Mouse (Mus musculus) stomach, postnatal 0 days (tissue): ENCODE measurements at regions not wholly inside any gene's neighbourhood (a gene's known extent, or its start where the extent isn't known, plus 50 kb on each side); places are given as distances from the start of the nearest gene placed in this dataset.

Experiments
- ATAC-seq: fragments of 200-750 bp; cut with Nextera tagmentation; 2 replicates; pipeline ENCODE4 v1.8.0; 2017; ENCODE audit not compliant: low FRiP score, low TSS enrichment
- DNase-seq: peaks from one replicate; pipeline ENCODE4 v3.0.0-alpha.2; 2016; ENCODE audit warnings: low spot score
- H3K27ac ChIP-seq: fragments of 300-500 bp; sonication (generic); replicated peaks from 2 replicates; pipeline ENCODE4 v1.5.1; 2014; ENCODE audit warnings: mild to moderate bottlenecking, control low read depth
- H3K27me3 ChIP-seq: fragments of 300-500 bp; sonication (generic); 2 replicates; pipeline ENCODE4 v1.6.1; 2014; ENCODE audit warnings: low read length; ENCODE audit not compliant: control insufficient read depth, insufficient read depth
- H3K36me3 ChIP-seq: fragments of 300-500 bp; sonication (generic); 2 replicates; pipeline ENCODE4 v1.6.1; 2014; ENCODE audit warnings: low read length, mixed read lengths; ENCODE audit not compliant: control insufficient read depth, insufficient read depth
- H3K4me1 ChIP-seq: fragments of 300-500 bp; sonication (generic); replicated peaks from 2 replicates; pipeline ENCODE4 v1.6.1; 2014; ENCODE audit warnings: antibody characterized with exemption; ENCODE audit not compliant: control insufficient read depth, insufficient read depth
- H3K4me2 ChIP-seq: fragments of 300-500 bp; sonication (generic); replicated peaks from 2 replicates; pipeline ENCODE4 v1.6.1; 2014; ENCODE audit warnings: low read depth, mild to moderate bottlenecking, control low read depth, moderate library complexity
- H3K4me3 ChIP-seq: fragments of 300-500 bp; sonication (generic); 2 replicates; pipeline ENCODE4 v1.5.1; 2014; ENCODE audit warnings: low read depth, low read length, control low read depth
- H3K9ac ChIP-seq: fragments of 300-500 bp; sonication (generic); 2 replicates; pipeline ENCODE4 v1.6.1; 2014; ENCODE audit warnings: mild to moderate bottlenecking, low read length, control low read depth, mixed read lengths
- H3K9me3 ChIP-seq: fragments of 300-500 bp; sonication (generic); 2 replicates; pipeline ENCODE4 v1.6.1; 2016; ENCODE audit warnings: low read length; ENCODE audit not compliant: control insufficient read depth
- CTCF ChIP-seq: IDR thresholded peaks from 2 replicates; pipeline ENCODE4 v1.5.1; 2016; ENCODE audit warnings: antibody characterized with exemption, low read depth, mild to moderate bottlenecking, moderate library complexity
- EP300 ChIP-seq: optimal IDR thresholded peaks from 2 replicates; pipeline ENCODE3; 2016; ENCODE audit warnings: antibody characterized with exemption
- WGBS: fragments of 180-500 bp; shearing (Covaris S2); extraction: QIAGEN DNeasy Blood & Tissue Kit; methylation state at CpG from one replicate; pipeline ENCODE4 v1.1.7; 2014; 5-methylcytosine and 5-hydroxymethylcytosine counted together

DNA sequence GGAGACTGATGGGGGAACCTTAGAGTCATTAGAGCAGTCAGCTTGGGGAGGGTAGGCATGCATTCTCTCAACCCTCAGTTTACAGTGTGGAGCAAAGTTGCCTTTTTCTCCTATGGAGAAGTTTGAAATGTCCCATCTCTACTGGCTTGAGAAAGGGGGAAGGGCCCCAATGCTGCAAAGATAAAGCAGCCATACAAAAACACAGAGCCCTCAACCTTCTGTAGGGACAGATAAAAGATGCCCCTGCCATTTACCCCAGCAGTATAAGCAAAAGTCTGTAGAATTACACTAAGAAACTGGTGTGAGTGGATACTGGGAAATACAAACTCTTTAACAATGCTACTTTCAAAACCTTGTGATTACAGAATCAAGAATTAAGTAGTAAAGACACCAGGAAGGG lies 71.9 kb upstream of the Tmem215 start:
- no peaks in the 10 kb centered on the region for H3K36me3 ChIP-seq
- no peak overlapping the region for H3K27ac ChIP-seq
- no peaks in the 10 kb centered on the region for H3K9me3 ChIP-seq
- H3K9ac ChIP-seq = no peak overlapping the region
- DNase-seq = no peak
- H3K4me2 ChIP-seq = no peak overlapping the region
- no peaks in the 10 kb centered on the region for H3K27me3 ChIP-seq
- H3K4me1 ChIP-seq = no peaks in the 10 kb centered on the region
- TF ChIP-seq CTCF (no peak), EP300 (no peak)
- H3K4me3 ChIP-seq = no peak overlapping the region
- no peak for ATAC-seq

GRCm38 (mm10) chr4:40390183-40390582 lies 81.8 kb upstream of the Tmem215 start:
- Histone ChIP-seq H3K4me3 (no peak overlapping the region), H3K9ac (no peak overlapping the region), H3K4me2 (no peak overlapping the region), H3K9me3 (no peaks in the 10 kb centered on the region), H3K27ac (no peak overlapping the region), H3K4me1 (no peaks in the 10 kb centered on the region), H3K27me3 (no peaks in the 10 kb centered on the region), H3K36me3 (no peaks in the 10 kb centered on the region)
- TF ChIP-seq CTCF (no peak), EP300 (no peak)
- DNase-seq = no peak
- 85% methylated on average over 1 of the region's 1 CpGs for WGBS
- ATAC-seq = no peak

DNA sequence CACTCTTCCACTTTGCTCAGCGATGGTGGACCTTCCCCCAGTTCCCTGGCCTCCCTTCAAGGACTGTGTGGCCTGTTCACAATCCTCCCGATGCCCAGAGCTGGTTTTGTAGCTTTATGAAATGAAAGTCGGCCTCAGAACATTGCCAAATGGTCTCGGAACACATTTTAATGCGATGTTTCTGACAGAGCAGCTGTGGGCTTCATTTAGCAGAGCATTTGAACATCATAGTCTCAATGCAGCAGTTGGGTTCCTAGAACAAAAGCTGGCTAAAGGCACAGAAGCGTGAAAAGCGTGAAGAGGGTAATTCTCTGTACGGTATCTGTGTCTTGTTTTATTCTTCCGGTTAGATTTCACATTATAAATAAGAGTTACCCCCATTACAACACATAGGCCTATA lies 86.7 kb upstream of the Tmem215 start:
- no peak for ATAC-seq
- Histone ChIP-seq H3K9me3 (no peaks in the 10 kb centered on the region), H3K4me2 (no peak overlapping the region), H3K27me3 (no peaks in the 10 kb centered on the region), H3K27ac (no peak overlapping the region), H3K36me3 (no peaks in the 10 kb centered on the region), H3K4me1 (no peaks in the 10 kb centered on the region), H3K4me3 (no peak overlapping the region), H3K9ac (no peak overlapping the region)
- no peak for DNase-seq
- 87% methylated on average over 9 of the region's 9 CpGs for WGBS
- TF ChIP-seq EP300 (no peak), CTCF (no peak)

DNA sequence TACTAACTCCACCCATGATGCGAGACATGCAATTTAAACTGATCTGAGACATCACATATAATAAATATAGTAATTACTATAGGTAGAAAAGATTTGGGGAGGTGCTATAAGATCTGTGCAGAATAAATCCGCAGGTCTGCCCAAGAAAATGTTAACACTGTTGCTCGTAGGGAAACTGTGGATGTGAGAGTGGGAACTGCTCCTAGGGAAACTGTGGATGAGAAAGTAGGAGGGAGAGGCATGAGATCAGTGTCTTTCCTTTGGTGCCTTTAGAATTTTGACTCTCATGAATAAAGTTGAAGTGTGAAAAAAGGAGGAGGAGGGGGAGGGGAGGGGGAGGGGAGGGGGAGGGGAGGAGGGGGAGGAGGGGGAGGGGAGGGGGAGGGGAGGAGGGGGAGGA lies 87.3 kb upstream of the Tmem215 start:
- no peak overlapping the region for H3K9ac ChIP-seq
- no peak overlapping the region for H3K4me2 ChIP-seq
- H3K36me3 ChIP-seq = no peaks in the 10 kb centered on the region
- H3K4me3 ChIP-seq = no peak overlapping the region
- no peak overlapping the region for H3K27ac ChIP-seq
- no peaks in the 10 kb centered on the region for H3K27me3 ChIP-seq
- ATAC-seq = no peak
- TF ChIP-seq CTCF (no peak), EP300 (no peak)
- H3K4me1 ChIP-seq = no peaks in the 10 kb centered on the region
- 79% methylated on average over 3 of the region's 3 CpGs for WGBS
- DNase-seq = no peak
- no peaks in the 10 kb centered on the region for H3K9me3 ChIP-seq

GRCm38 (mm10) chr4:40380309-40380708 lies 91.7 kb upstream of the Tmem215 start:
- H3K9me3 ChIP-seq = no peaks in the 10 kb centered on the region
- no peaks in the 10 kb centered on the region for H3K4me1 ChIP-seq
- H3K4me3 ChIP-seq = no peak overlapping the region
- no peak for TF ChIP-seq EP300
- no peak for TF ChIP-seq CTCF
- H3K9ac ChIP-seq = no peak overlapping the region
- DNase-seq (no peak), ATAC-seq (no peak)
- no peaks in the 10 kb centered on the region for H3K36me3 ChIP-seq
- H3K4me2 ChIP-seq = no peak overlapping the region
- H3K27ac ChIP-seq = no peak overlapping the region
- no peaks in the 10 kb centered on the region for H3K27me3 ChIP-seq
- 59% methylated on average over 8 of the region's 8 CpGs for WGBS

DNA sequence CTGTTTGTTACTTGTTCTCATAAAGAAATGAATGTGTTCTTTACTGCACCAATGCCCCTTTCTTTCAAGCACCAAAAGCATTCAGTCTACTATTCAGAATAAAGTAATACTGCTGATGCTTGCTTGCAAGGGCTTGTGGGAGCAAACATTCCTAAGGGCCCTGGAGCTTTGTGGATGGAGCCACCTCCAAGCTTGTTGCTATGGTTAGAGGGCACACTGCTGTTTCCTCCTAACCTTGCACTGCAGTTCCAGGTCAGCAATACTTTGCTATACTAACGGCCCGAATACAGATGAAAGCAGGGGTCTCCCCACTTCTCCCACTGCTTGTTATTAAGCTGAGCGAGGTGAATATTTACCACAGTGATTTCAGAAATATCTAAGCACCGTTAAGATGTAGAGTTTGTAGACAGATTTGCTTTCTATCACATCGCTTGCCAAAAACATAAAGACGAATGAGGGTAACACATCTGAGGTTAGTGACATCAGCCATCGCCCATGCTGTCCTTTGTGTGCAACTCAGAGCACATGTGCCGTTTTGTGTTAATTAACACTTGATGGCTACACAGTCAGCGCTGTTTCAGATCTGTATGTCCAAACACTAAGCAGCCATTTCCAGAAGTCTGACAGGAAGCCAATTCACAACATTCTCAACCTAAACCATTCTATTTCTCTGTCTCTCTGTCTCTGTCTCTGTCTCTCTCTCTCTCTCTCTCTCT lies 96.4 kb upstream of the Ndufb6 start:
- no peak for DNase-seq
- H3K36me3 ChIP-seq = no peaks in the 10 kb centered on the region
- TF ChIP-seq EP300 = no peak
- no peak for TF ChIP-seq CTCF
- no peak overlapping the region for H3K4me2 ChIP-seq
- whole genome bisulfite sequencing = 65% methylated on average over 9 of the region's 9 CpGs
- H3K9ac ChIP-seq = no peak overlapping the region
- no peaks in the 10 kb centered on the region for H3K27me3 ChIP-seq
- no peak for ATAC-seq
- H3K4me1 ChIP-seq = no peaks in the 10 kb centered on the region
- H3K27ac ChIP-seq = no peak overlapping the region
- no peaks in the 10 kb centered on the region for H3K9me3 ChIP-seq
- no peak overlapping the region for H3K4me3 ChIP-seq
